Mouse (Mus musculus): ENCODE measurements around the gene Zbtb11. TPM values are rescaled to one million over a fixed set of nuclear protein-coding genes. Genes with fewer than 3 reads are reported as not detected.

The Zbtb11 gene
- polyA plus RNA-seq, 2 experiments = 12.3 to 17.7 TPM

GRCm38 (mm10) chr16:55990311-55990710 is 16.6 kb downstream of the Zbtb11 start:
- H3K27me3 ChIP-seq (ENCODE audit: control insufficient read depth, insufficient read depth, low read length) = no peaks in the 10 kb centered on the region
- WGBS = 90% methylated on average over 4 of the region's 4 CpGs
- TF ChIP-seq POLR2A (IDR thresholded peaks at IDR 0.05; ENCODE audit: borderline replicate concordance, extremely low read depth, insufficient read depth, insufficient read length) = no peak
- no peak overlapping the region for H3K27ac ChIP-seq (replicated peaks; ENCODE audit: low read depth, low read length)
- H3K4me1 ChIP-seq (ENCODE audit: control insufficient read depth, insufficient read depth, low read length) = no peaks in the 10 kb centered on the region
- H3K9me3 ChIP-seq (ENCODE audit: control insufficient read depth, low read length) = no peaks in the 10 kb centered on the region
- DNase-seq (ENCODE audit: low spot score) = no peak
- H3K36me3 ChIP-seq (ENCODE audit: control insufficient read depth, insufficient read depth, low read length) = peaks cover 52% of the 10 kb centered on the region
- ATAC-seq (ENCODE audit: low FRiP score, low read depth) = no peak
- H3K4me2 ChIP-seq (replicated peaks; ENCODE audit: low read depth, low read length, severe bottlenecking) = no peak overlapping the region
- H3K9ac ChIP-seq (ENCODE audit: low read depth, low read length, severe bottlenecking) = no peak overlapping the region
- H3K4me3 ChIP-seq (replicated peaks; ENCODE audit: low read length) = no peak overlapping the region

- H3K36me3 ChIP-seq (ENCODE audit: control insufficient read depth, insufficient read depth, low read length) = peaks cover 54% of the 10 kb centered on the region
- H3K27ac ChIP-seq (replicated peaks; ENCODE audit: low read depth, low read length) = no peak overlapping the region
- H3K9me3 ChIP-seq (ENCODE audit: control insufficient read depth, low read length) = no peaks in the 10 kb centered on the region
- no peak for ATAC-seq (ENCODE audit: low FRiP score, low read depth)
- H3K4me2 ChIP-seq (replicated peaks; ENCODE audit: low read depth, low read length, severe bottlenecking) = no peak overlapping the region
- no peak overlapping the region for H3K9ac ChIP-seq (ENCODE audit: low read depth, low read length, severe bottlenecking)
- H3K4me1 ChIP-seq (ENCODE audit: control insufficient read depth, insufficient read depth, low read length) = no peaks in the 10 kb centered on the region
- WGBS = 89% methylated on average over 2 of the region's 2 CpGs
- H3K27me3 ChIP-seq (ENCODE audit: control insufficient read depth, insufficient read depth, low read length) = no peaks in the 10 kb centered on the region
- H3K4me3 ChIP-seq (replicated peaks; ENCODE audit: low read length) = no peak overlapping the region
- TF ChIP-seq POLR2A (IDR thresholded peaks at IDR 0.05; ENCODE audit: borderline replicate concordance, extremely low read depth, insufficient read depth, insufficient read length) = no peak
- DNase-seq (ENCODE audit: low spot score) = no peak
These were observed 20.6 kb downstream of the Zbtb11 start for GRCm38 (mm10) chr16:55994235-55994634.

DNA sequence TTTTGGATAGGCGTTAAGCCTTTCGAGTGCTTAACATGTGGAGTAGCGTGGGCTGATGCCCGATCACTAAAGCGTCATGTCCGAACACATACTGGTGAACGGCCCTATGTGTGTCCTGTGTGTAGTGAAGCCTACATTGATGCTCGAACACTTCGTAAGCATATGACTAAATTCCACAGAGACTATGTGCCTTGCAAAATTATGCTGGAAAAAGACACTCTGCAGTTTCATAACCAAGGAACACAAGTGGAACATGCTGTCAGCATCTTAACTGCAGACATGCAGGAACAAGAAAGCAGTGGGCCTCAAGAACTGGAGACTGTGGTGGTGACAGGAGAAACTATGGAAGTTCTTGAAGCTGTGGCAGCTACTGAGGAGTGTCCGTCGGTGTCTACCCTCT is 33.1 kb downstream of the Zbtb11 start:
- no peak for TF ChIP-seq POLR2A (IDR thresholded peaks at IDR 0.05; ENCODE audit: borderline replicate concordance, extremely low read depth, insufficient read depth, insufficient read length)
- DNase-seq (ENCODE audit: low spot score) = no peak
- 95% methylated on average over 11 of the region's 11 CpGs for WGBS
- H3K4me3 ChIP-seq (replicated peaks; ENCODE audit: low read length) = no peak overlapping the region
- H3K27me3 ChIP-seq (ENCODE audit: control insufficient read depth, insufficient read depth, low read length) = no peaks in the 10 kb centered on the region
- peaks cover 48% of the 10 kb centered on the region for H3K36me3 ChIP-seq (ENCODE audit: control insufficient read depth, insufficient read depth, low read length)
- ATAC-seq (ENCODE audit: low FRiP score, low read depth) = no peak
- H3K27ac ChIP-seq (replicated peaks; ENCODE audit: low read depth, low read length) = no peak overlapping the region
- H3K4me2 ChIP-seq (replicated peaks; ENCODE audit: low read depth, low read length, severe bottlenecking) = no peak overlapping the region
- H3K9ac ChIP-seq (ENCODE audit: low read depth, low read length, severe bottlenecking) = no peak overlapping the region
- no peaks in the 10 kb centered on the region for H3K4me1 ChIP-seq (ENCODE audit: control insufficient read depth, insufficient read depth, low read length)
- no peaks in the 10 kb centered on the region for H3K9me3 ChIP-seq (ENCODE audit: control insufficient read depth, low read length)

DNA sequence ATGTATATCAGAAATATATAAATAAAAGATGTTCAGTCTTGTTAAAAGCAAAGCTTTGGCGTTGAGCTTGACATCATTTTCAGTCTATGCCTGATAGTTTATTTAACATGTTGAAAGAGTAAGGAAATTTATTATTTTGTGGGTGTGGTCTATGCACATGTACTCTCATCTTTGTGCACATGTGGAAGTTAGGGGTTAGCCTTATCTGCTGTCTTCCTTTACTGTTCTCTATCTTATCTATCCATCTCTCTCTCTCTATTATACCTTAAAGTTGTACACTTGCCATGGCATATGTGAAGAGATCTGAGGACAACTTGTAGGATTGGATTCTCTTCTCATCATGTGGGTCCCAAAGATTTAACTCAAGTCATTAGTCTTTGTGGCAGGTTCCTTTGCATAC is 35.2 kb downstream of the Zbtb11 start:
- 92% methylated on average over 1 of the region's 1 CpGs for WGBS
- Histone ChIP-seq H3K36me3 (ENCODE audit: control insufficient read depth, insufficient read depth, low read length) (peaks cover 37% of the 10 kb centered on the region), H3K9ac (ENCODE audit: low read depth, low read length, severe bottlenecking) (no peak overlapping the region), H3K27ac (replicated peaks; ENCODE audit: low read depth, low read length) (no peak overlapping the region), H3K4me1 (ENCODE audit: control insufficient read depth, insufficient read depth, low read length) (no peaks in the 10 kb centered on the region), H3K9me3 (ENCODE audit: control insufficient read depth, low read length) (no peaks in the 10 kb centered on the region), H3K4me3 (replicated peaks; ENCODE audit: low read length) (no peak overlapping the region), H3K27me3 (ENCODE audit: control insufficient read depth, insufficient read depth, low read length) (no peaks in the 10 kb centered on the region), H3K4me2 (replicated peaks; ENCODE audit: low read depth, low read length, severe bottlenecking) (no peak overlapping the region)
- ATAC-seq (ENCODE audit: low FRiP score, low read depth) (no peak), DNase-seq (ENCODE audit: low spot score) (no peak)
- no peak for TF ChIP-seq POLR2A (IDR thresholded peaks at IDR 0.05; ENCODE audit: borderline replicate concordance, extremely low read depth, insufficient read depth, insufficient read length)

GRCm38 (mm10) chr16:56012789-56013743 is 39.4 kb downstream of the Zbtb11 start:
- peaks cover 24% of the 10 kb centered on the region for H3K36me3 ChIP-seq (ENCODE audit: control insufficient read depth, insufficient read depth, low read length)
- 87% methylated on average over 10 of the region's 10 CpGs for WGBS
- no peak overlapping the region for H3K9ac ChIP-seq (ENCODE audit: low read depth, low read length, severe bottlenecking)
- no peak for ATAC-seq (ENCODE audit: low FRiP score, low read depth)
- no peaks in the 10 kb centered on the region for H3K27me3 ChIP-seq (ENCODE audit: control insufficient read depth, insufficient read depth, low read length)
- H3K27ac ChIP-seq (replicated peaks; ENCODE audit: low read depth, low read length) = no peak overlapping the region
- no peaks in the 10 kb centered on the region for H3K9me3 ChIP-seq (ENCODE audit: control insufficient read depth, low read length)
- H3K4me1 ChIP-seq (ENCODE audit: control insufficient read depth, insufficient read depth, low read length) = no peaks in the 10 kb centered on the region
- no peak overlapping the region for H3K4me2 ChIP-seq (replicated peaks; ENCODE audit: low read depth, low read length, severe bottlenecking)
- DNase-seq (ENCODE audit: low spot score) = no peak
- no peak overlapping the region for H3K4me3 ChIP-seq (replicated peaks; ENCODE audit: low read length)
- TF ChIP-seq POLR2A (IDR thresholded peaks at IDR 0.05; ENCODE audit: borderline replicate concordance, extremely low read depth, insufficient read depth, insufficient read length) = no peak
